Mouse (Mus musculus) frontal cortex, postnatal 14 days (tissue): ENCODE measurements around the gene Sirt7.

Experiments used
- DNase-seq, 2 experiments: peaks; one replicate each; pipeline ENCODE4 v3.0.0; 2022; ENCODE audit warnings: low spot score in 2 of 2

Gene Sirt7

GRCm38 (mm10) chr11:120571754-120572416 is 53.2 kb downstream of the Sirt7 start:
- no peak for DNase-seq

GRCm38 (mm10) chr11:120571122-120571521 is 53.9 kb downstream of the Sirt7 start:
- DNase-seq = no peak
